Mouse (Mus musculus) Patski (cell line): ENCODE data around the gene Rrp1. TPM values are rescaled to one million over a fixed set of nuclear protein-coding genes. Genes with fewer than 3 reads are reported as not detected.
A peak's percentile ranks its signal among the peaks of the same experiment; 100 is the strongest.

Experiments used
- ATAC-seq: fragments of 100-300 bp; one replicate; pipeline ENCODE4 v1.8.0; 2021
- CTCF ChIA-PET: fragments of 350-600 bp; sonication (Branson Sonifier 250); formaldehyde crosslinking; loops from one replicate; lab custom pipeline; 2022; ENCODE audit warnings: inconsistent platforms; lab: Charles Lee
- POLR2A ChIA-PET: fragments of 350-600 bp; sonication (Branson Sonifier 250); formaldehyde crosslinking; loops from one replicate; lab custom pipeline; 2022; ENCODE audit warnings: antibody characterized with exemption, inconsistent platforms; lab: Charles Lee
- DNase-seq: peaks from one replicate; pipeline ENCODE4 v3.0.0-alpha.2; 2011; ENCODE audit warnings: low read depth, low spot score
- H3K27me3 ChIP-seq: fragments of 371-371 bp; one replicate; pipeline ENCODE4 v1.5.1; 2021
- CTCF ChIP-seq: fragments of 100-300 bp; IDR thresholded peaks from one replicate; pipeline ENCODE4 v1.5.1; 2021
- in situ Hi-C: fragments of 300-500 bp; cut with MboI; formaldehyde crosslinking; loops from 3 replicates; pipeline ENCODE4 v1.11.1; 2018; ENCODE audit warnings: low pct_unique_long_range_greater_than_20kb, mixed read lengths
- polyA plus RNA-seq: library from polyadenylated mRNA; unstranded; gene quantifications from one replicate; pipeline ENCODE4 v1.2.3, GENCODE M21; 2021

Gene Rrp1
- polyA plus RNA-seq, 1 experiment from 2014 or later, result 297 TPM

GRCm38 (mm10) chr10:78355931-78356593, 56.8 kb downstream of the Rrp1 start:
- CTCF ChIA-PET, result interaction anchor here (0.7 to 1.7 kb wide), 9 partner anchors 10 to 59 kb away, joined by 3 to 8 read pairs (median 3); no protein-coding TSS in a partner anchor
- DNase-seq (peak; percentile 97), ATAC-seq (peak; percentile 89)
- H3K27me3 ChIP-seq, result no peaks in the 10 kb centered on the region
- POLR2A ChIA-PET, result interaction anchor here (0.7 to 1.3 kb wide), 2 partner anchors 23 to 36 kb away, joined by 3 to 11 read pairs; no protein-coding TSS in a partner anchor
- in situ Hi-C loops, result no loop called here
- no peak for TF ChIP-seq CTCF

GRCm38 (mm10) chr10:78353196-78353595, 59.6 kb downstream of the Rrp1 start:
- TF ChIP-seq CTCF, result no peak
- DNase-seq (no peak), ATAC-seq (no peak)
- H3K27me3 ChIP-seq, result no peaks in the 10 kb centered on the region
- in situ Hi-C loops, result no loop called here
- ChIA-PET POLR2A (no interaction called here), CTCF (no interaction called here)

GRCm38 (mm10) chr10:78352666-78353030, 60.2 kb downstream of the Rrp1 start:
- ChIA-PET CTCF (no interaction called here), POLR2A (no interaction called here)
- H3K27me3 ChIP-seq, result no peaks in the 10 kb centered on the region
- ATAC-seq (no peak), DNase-seq (no peak)
- in situ Hi-C loops, result no loop called here
- no peak for TF ChIP-seq CTCF

- DNase-seq (no peak), ATAC-seq (no peak)
- TF ChIP-seq CTCF, result no peak
- in situ Hi-C loops, result no loop called here
- ChIA-PET POLR2A (interaction anchor here (0.7 kb wide), 2 partner anchors 30 to 1188 kb away, joined by 3 read pairs; no protein-coding TSS in a partner anchor), CTCF (interaction anchor here (1.8 kb wide), 1 partner anchor 39 kb away, joined by 5 read pairs; no protein-coding TSS in a partner anchor)
- no peaks in the 10 kb centered on the region for H3K27me3 ChIP-seq
Observed at GRCm38 (mm10) chr10:78351887-78352665, 60.8 kb downstream of the Rrp1 start, which contains the start of gene Agpat3. Gene Agpat3 (minus strand): TSS chr10:78352489.

GRCm38 (mm10) chr10:78351564-78351886, 61.3 kb downstream of the Rrp1 start:
- no peak for ATAC-seq
- POLR2A ChIA-PET, result interaction anchor here (0.7 kb wide), 2 partner anchors 30 to 1187 kb away, joined by 3 read pairs; no protein-coding TSS in a partner anchor
- TF ChIP-seq CTCF, result no peak
- in situ Hi-C loops, result no loop called here
- CTCF ChIA-PET, result interaction anchor here (1.8 to 2.0 kb wide), 2 partner anchors 40 to 72 kb away, joined by 5 to 9 read pairs; no protein-coding TSS in a partner anchor
- no peaks in the 10 kb centered on the region for H3K27me3 ChIP-seq
- no peak for DNase-seq

- no peak for TF ChIP-seq CTCF
- in situ Hi-C loops, result no loop called here
- CTCF ChIA-PET, result interaction anchor here (1.4 to 2.0 kb wide), 3 partner anchors 16 to 72 kb away, joined by 3 to 9 read pairs (median 5); no protein-coding TSS in a partner anchor
- DNase-seq (no peak), ATAC-seq (no peak)
- POLR2A ChIA-PET, result interaction anchor here (1.1 kb wide), 1 partner anchor 25 kb away, joined by 3 read pairs; no protein-coding TSS in a partner anchor
- H3K27me3 ChIP-seq, result no peaks in the 10 kb centered on the region
Observed at GRCm38 (mm10) chr10:78350796-78351556, 61.9 kb downstream of the Rrp1 start.

Other genes with a start within 250 kb of the Rrp1 start
- 88.8 TPM for gene D10Jhu81e, start 243.3 kb downstream of the Rrp1 start, polyA plus RNA-seq
- gene Pwp2, start 227.9 kb downstream of the Rrp1 start, polyA plus RNA-seq, result 19.7 TPM
- gene Trappc10, start 168.4 kb downstream of the Rrp1 start, polyA plus RNA-seq, result 40.0 TPM
- gene Agpat3, start 60.6 kb downstream of the Rrp1 start, polyA plus RNA-seq, result 98.9 TPM
- gene Cstb, start 12.6 kb upstream of the Rrp1 start, polyA plus RNA-seq, result 418 TPM
- 24.8 TPM for gene Pdxk, start 51.9 kb upstream of the Rrp1 start, polyA plus RNA-seq
- not detected for gene Olfr1358, start 104.4 kb upstream of the Rrp1 start, polyA plus RNA-seq
- 132 TPM for gene Ilvbl, start 161.3 kb upstream of the Rrp1 start, polyA plus RNA-seq
- 46.6 TPM for gene Syde1, start 178.9 kb upstream of the Rrp1 start, polyA plus RNA-seq
- gene Olfr1357, start 205.0 kb upstream of the Rrp1 start, polyA plus RNA-seq, result not detected